Mouse (Mus musculus) lung, adult 2 months (tissue): ENCODE measurements around the gene Atp6v1g2.

ENCODE experiments used
- CTCF ChIP-seq: fragments of 200-500 bp; IDR thresholded peaks from 2 replicates; pipeline ENCODE4 v1.5.1; 2011; ENCODE audit warnings: mild to moderate bottlenecking, low read length, control low read depth; ENCODE audit not compliant: insufficient read depth
- POLR2A ChIP-seq: fragments of 200-500 bp; IDR thresholded peaks from 2 replicates; pipeline ENCODE4 v1.6.1; 2011; ENCODE audit warnings: low read depth, mild to moderate bottlenecking, control low read depth, low read length, borderline replicate concordance; ENCODE audit errors: extremely low read depth

- TF ChIP-seq POLR2A (no peak), CTCF (no peak)
Measured at GRCm38 (mm10) chr17:35200398-35200797, 33.1 kb upstream of the Atp6v1g2 start.
